Mouse (Mus musculus) testis, adult 2 months (tissue): Measurements from ENCODE around the gene Pbx3. TPM values are rescaled to one million over a fixed set of nuclear protein-coding genes. Genes with fewer than 3 reads are reported as not detected.

Source experiments
- H3K27ac ChIP-seq: fragments of 200-500 bp; 2 replicates; pipeline ENCODE4 v1.5.1; 2012; ENCODE audit warnings: low read depth, low read length; ENCODE audit not compliant: control insufficient read depth, insufficient read depth
- H3K27me3 ChIP-seq: fragments of 200-500 bp; 2 replicates; pipeline ENCODE4 v1.6.1; 2012; ENCODE audit warnings: mild to moderate bottlenecking, low read length, moderate library complexity; ENCODE audit not compliant: control insufficient read depth, insufficient read depth
- H3K36me3 ChIP-seq: fragments of 200-500 bp; 2 replicates; pipeline ENCODE4 v1.6.1; 2012; ENCODE audit warnings: mild to moderate bottlenecking, low read length; ENCODE audit not compliant: control insufficient read depth, insufficient read depth
- H3K4me1 ChIP-seq: fragments of 200-500 bp; 2 replicates; pipeline ENCODE4 v1.6.1; 2012; ENCODE audit warnings: low read length; ENCODE audit not compliant: control insufficient read depth, insufficient read depth
- H3K4me3 ChIP-seq: fragments of 200-500 bp; 2 replicates; pipeline ENCODE4 v1.5.1; 2012; ENCODE audit warnings: low read depth, mild to moderate bottlenecking, low read length, moderate library complexity, mixed read lengths; ENCODE audit not compliant: control insufficient read depth
- CTCF ChIP-seq: fragments of 200-500 bp; IDR thresholded peaks from 2 replicates; pipeline ENCODE4 v1.5.1; 2012; ENCODE audit warnings: low read depth, mild to moderate bottlenecking, inconsistent platforms, low read length, moderate library complexity; ENCODE audit not compliant: control insufficient read depth, insufficient read depth, insufficient replicate concordance
- POLR2A ChIP-seq: fragments of 200-500 bp; IDR thresholded peaks from 2 replicates; pipeline ENCODE4 v1.6.1; 2012; ENCODE audit warnings: low read depth, mild to moderate bottlenecking, inconsistent platforms, low read length, moderate library complexity; ENCODE audit not compliant: control insufficient read depth
- polyA plus RNA-seq: library from polyadenylated mRNA; depleted of rRNA; stranded (reverse); fragments of >200 nt; gene quantifications from 2 replicates; pipeline ENCODE4 v1.2.3, GENCODE M21; 2012

Gene Pbx3
- polyA plus RNA-seq, 1 experiment, result 5.9 TPM

- Histone ChIP-seq H3K36me3 (no peaks in the 10 kb centered on the region), H3K27ac (no peak overlapping the region), H3K4me3 (no peak overlapping the region), H3K4me1 (no peaks in the 10 kb centered on the region), H3K27me3 (no peaks in the 10 kb centered on the region)
- TF ChIP-seq POLR2A, result no peak
- TF ChIP-seq CTCF, result no peak
Observed at GRCm38 (mm10) chr2:34399535-34399934, 26.6 kb upstream of the Pbx3 start.

DNA sequence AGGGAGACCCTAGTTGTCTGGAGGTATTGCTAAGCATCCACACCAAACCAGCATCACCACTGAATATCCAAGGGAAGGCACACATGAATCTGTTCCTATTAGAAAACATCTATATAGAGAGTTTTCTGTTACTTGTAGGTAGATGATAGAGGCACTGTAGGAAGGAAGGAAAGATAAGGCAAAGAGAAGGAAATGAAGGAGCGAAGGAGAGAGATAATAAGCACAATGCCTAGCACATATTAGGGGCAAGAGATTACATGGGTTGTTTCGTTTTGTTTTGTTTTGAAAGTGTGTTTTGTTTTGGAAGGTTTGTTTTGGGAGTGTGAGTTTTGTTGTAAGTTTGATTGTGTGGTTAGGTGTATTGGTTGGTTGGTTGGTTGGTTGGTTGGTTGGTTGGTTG is 6.0 kb upstream of the Pbx3 start:
- Histone ChIP-seq H3K27ac (no peak overlapping the region), H3K4me1 (no peaks in the 10 kb centered on the region), H3K36me3 (no peaks in the 10 kb centered on the region), H3K27me3 (no peaks in the 10 kb centered on the region), H3K4me3 (no peak overlapping the region)
- TF ChIP-seq CTCF, result no peak
- TF ChIP-seq POLR2A, result no peak

GRCm38 (mm10) chr2:34374349-34374748 is 1.4 kb upstream of the Pbx3 start:
- TF ChIP-seq CTCF, result no peak
- no peak for TF ChIP-seq POLR2A
- Histone ChIP-seq H3K27ac (no peak overlapping the region), H3K4me3 (no peak overlapping the region), H3K4me1 (peaks cover 10% of the 10 kb centered on the region), H3K27me3 (peaks cover 3% of the 10 kb centered on the region; the same call in 1 of the 2 replicates), H3K36me3 (no peaks in the 10 kb centered on the region)

DNA sequence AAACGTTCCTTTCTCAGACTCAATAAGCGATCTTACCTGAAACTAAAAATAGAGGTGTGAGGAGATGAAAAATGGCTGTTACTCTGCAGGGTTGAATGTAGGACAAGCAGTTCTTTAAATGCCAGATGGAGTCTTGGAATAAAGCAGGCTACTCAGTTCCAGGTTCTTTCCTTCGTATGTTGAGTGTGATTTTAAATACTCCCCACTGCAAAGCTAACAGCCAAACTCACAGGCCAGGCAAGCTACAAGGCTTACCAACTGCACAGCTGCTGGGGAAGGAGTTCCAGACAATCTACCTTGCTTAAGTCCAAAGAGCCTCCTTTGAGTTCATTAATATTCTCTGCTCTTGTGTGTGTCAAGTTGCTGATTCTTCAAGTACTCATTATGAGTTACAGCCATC is 944 bp upstream of the Pbx3 start:
- Histone ChIP-seq H3K27me3 (peaks cover 3% of the 10 kb centered on the region; the same call in 1 of the 2 replicates), H3K4me1 (peaks cover 10% of the 10 kb centered on the region), H3K4me3 (no peak overlapping the region), H3K36me3 (no peaks in the 10 kb centered on the region), H3K27ac (no peak overlapping the region)
- TF ChIP-seq CTCF, result no peak
- TF ChIP-seq POLR2A, result no peak

DNA sequence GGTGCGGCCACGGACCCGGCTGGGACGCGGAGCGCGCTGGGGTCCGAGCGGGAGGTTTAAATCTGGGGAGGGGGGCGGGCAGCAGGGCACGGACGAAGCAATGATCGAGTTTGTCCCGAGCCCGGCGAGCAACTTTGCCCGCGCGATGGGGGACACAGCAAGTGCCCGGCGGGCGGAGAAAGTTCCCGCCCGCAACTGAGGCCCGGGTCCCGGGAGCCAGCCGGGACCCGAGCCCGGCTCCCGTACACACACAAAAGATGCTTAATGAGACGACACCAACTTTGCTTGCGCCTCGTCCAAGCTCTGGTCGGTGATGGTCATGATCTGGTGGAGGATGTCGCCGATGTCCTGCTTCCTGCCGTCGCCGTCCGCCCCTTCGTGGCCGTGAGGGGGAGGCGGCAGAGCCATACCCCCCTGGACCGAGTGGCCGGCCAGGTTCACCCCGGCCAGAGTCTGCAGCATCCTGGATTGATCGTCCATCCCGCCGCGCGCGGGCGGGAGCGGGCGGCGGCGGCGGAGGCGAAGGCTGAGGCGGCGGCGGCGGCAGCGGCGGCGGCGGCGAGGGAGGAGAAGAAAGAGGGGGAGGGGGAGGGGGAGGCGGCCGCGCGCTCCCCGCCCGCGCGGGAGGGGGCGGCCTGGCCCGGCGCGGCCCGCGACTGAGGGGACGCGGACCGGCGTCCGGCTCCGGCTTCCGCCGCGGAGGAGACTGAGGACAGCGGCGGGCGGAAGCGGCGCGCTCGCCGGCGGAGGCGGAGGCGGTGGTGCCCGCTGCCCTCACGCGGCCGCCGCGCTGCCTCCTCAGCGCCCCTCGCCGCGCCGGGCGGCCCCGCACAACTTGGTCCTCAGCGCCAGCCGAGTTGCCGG is 1.3 kb downstream of the Pbx3 start:
- Histone ChIP-seq H3K4me3 (peak overlapping the region; percentile 91), H3K27me3 (peaks cover 3% of the 10 kb centered on the region; the same call in 1 of the 2 replicates), H3K27ac (peak overlapping the region; percentile 23; the same call in 1 of the 2 replicates), H3K4me1 (peaks cover 10% of the 10 kb centered on the region), H3K36me3 (no peaks in the 10 kb centered on the region)
- no peak for TF ChIP-seq CTCF
- TF ChIP-seq POLR2A, result no peak

GRCm38 (mm10) chr2:34370725-34371440 is 2.1 kb downstream of the Pbx3 start:
- H3K27me3 ChIP-seq, result peaks cover 3% of the 10 kb centered on the region; the same call in 1 of the 2 replicates
- peaks cover 10% of the 10 kb centered on the region for H3K4me1 ChIP-seq
- no peaks in the 10 kb centered on the region for H3K36me3 ChIP-seq
- H3K4me3 ChIP-seq, result peak overlapping the region; percentile 91
- H3K27ac ChIP-seq, result no peak overlapping the region
- TF ChIP-seq CTCF (no peak), POLR2A (no peak)

- TF ChIP-seq CTCF (no peak), POLR2A (no peak)
- H3K4me1 ChIP-seq, result peaks cover 10% of the 10 kb centered on the region
- H3K4me3 ChIP-seq, result peak overlapping the region; percentile 91
- H3K36me3 ChIP-seq, result no peaks in the 10 kb centered on the region
- peaks cover 3% of the 10 kb centered on the region; the same call in 1 of the 2 replicates for H3K27me3 ChIP-seq
- H3K27ac ChIP-seq, result no peak overlapping the region
Observed at GRCm38 (mm10) chr2:34370349-34370724, 2.6 kb downstream of the Pbx3 start.
